Mouse (Mus musculus) heart, adult 2 months (tissue): Measurements from ENCODE around the gene Trio.

Experiments used
- CTCF ChIP-seq: fragments of 200-600 bp; IDR thresholded peaks from 2 replicates; pipeline ENCODE4 v1.8.1; 2022; ENCODE audit warnings: antibody characterized with exemption, mild to moderate bottlenecking, moderate library complexity
- EP300 ChIP-seq: fragments of 200-500 bp; IDR thresholded peaks from 2 replicates; pipeline ENCODE4 v1.6.1; 2011; ENCODE audit warnings: low read depth, low read length, control low read depth; ENCODE audit not compliant: insufficient read depth
- POLR2A ChIP-seq: fragments of 200-500 bp; IDR thresholded peaks from 2 replicates; pipeline ENCODE4 v1.6.1; 2011; ENCODE audit warnings: mild to moderate bottlenecking, low read depth, low read length, control low read depth; ENCODE audit not compliant: insufficient read depth

DNA sequence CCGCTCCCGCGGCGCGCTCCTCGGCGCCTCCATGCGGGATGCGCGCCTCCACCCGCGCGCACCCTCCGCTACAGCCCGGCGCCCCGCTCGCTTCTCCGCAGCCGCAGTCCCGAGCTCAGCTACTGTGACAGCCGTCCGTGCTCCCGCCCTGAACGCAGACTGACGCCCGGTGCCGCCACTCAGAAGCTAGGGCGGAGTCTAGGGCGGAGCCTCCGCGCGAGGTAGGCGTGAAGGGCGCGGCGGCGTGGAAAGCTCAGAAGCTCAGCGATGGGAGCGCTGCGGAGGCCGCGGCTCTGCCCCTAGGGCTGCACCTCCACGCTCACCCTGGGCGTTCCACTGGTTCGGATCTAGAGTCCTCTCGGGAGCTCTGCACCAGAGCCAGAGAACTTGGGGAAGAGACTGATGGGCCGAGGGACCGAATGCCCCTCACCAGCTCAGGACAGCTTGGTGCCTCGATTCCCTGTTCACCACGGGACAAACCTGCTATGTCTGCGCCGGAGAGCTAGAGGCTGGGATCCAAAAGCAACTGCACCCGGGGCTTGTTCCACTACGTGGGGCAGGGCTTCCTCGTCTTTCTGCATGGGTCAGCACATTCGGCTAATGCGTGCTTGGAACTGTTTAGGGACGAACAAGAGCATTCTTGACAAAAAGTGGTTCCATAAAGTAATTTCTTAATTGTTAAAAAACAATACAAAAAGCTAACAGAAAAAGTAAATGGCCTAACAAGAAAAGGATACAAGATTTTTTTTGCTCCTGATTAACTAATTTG lies 344.0 kb downstream of the Trio start, which contains the start of gene Otulinl:
- TF ChIP-seq CTCF, result no peak
- peak; percentile 59 for TF ChIP-seq POLR2A
- no peak for TF ChIP-seq EP300
